Mouse (Mus musculus) cortical plate, adult 2 months (tissue): Measurements from ENCODE around the gene Atp2b4.

Source experiments
- CTCF ChIP-seq: fragments of 200-500 bp; IDR thresholded peaks from 2 replicates; pipeline ENCODE4 v1.5.1; 2011; ENCODE audit warnings: mild to moderate bottlenecking, control low read depth, low read length; ENCODE audit not compliant: insufficient read depth; ENCODE audit errors: extremely low read depth
- POLR2A ChIP-seq: fragments of 200-500 bp; IDR thresholded peaks from 2 replicates; pipeline ENCODE4 v1.6.1; 2011; ENCODE audit warnings: mild to moderate bottlenecking, low read length, control low read depth; ENCODE audit not compliant: insufficient read depth; ENCODE audit errors: extremely low read depth

DNA sequence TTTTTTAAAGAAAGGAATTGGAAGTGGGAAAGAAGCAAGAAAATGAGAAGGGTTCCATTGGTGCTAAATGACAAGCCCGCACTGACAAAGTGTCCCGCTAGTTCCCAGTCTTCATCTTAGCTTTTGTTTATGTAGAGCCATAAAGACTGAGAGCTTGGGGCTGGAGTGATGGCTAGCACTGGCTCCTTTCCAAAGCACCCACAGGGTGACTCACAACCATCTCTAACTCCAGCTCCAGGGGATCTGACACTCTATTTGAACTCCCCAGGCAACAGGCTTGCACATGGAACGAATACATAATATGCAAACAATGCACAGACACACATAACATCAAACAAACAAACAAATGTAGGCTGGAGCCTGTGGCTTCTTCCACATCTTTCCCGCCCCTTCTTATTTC lies 50.9 kb downstream of the Atp2b4 start:
- TF ChIP-seq CTCF (no peak), POLR2A (no peak)
